Mouse (Mus musculus) gastrocnemius, adult 2 months (tissue): ENCODE measurements around the gene Slc4a1ap. TPM values are rescaled to one million over a fixed set of nuclear protein-coding genes. Genes with fewer than 3 reads are reported as not detected.
"Not testable (repeated sequence)": the region's sequence is repeated elsewhere in the genome, so short reads cannot be mapped to it uniquely, and the experiment has no call there.

Experiments used
- DNase-seq: peaks from one replicate; pipeline ENCODE4 v3.0.0; 2022
- H3K27ac ChIP-seq: fragments of 200-600 bp; 2 replicates; pipeline ENCODE4 v1.8.1; 2022; ENCODE audit warnings: mild to moderate bottlenecking
- H3K4me3 ChIP-seq: fragments of 200-600 bp; 2 replicates; pipeline ENCODE4 v1.8.1; 2022; ENCODE audit warnings: mild to moderate bottlenecking, moderate library complexity
- CTCF ChIP-seq: fragments of 200-600 bp; IDR thresholded peaks from 2 replicates; pipeline ENCODE4 v1.8.1; 2022; ENCODE audit warnings: antibody characterized with exemption, mild to moderate bottlenecking, moderate library complexity
- intact Hi-C: fragments of 180-260 bp; cut with DNase I; formaldehyde crosslinking; loops from one replicate; pipeline ENCODE4 v1.15.1; 2025
- total RNA-seq, 2 experiments: library from RNA; stranded (reverse); gene quantifications; 2 replicates each; pipeline ENCODE4 v1.2.3; 2021

Slc4a1ap gene
- total RNA-seq, 2 experiments from 2014 or later: 20.5 to 25.7 TPM

GRCm38 (mm10) chr5:31576539-31576975 is 49.8 kb downstream of the Slc4a1ap start:
- no peak overlapping the region for H3K27ac ChIP-seq
- H3K4me3 ChIP-seq: no peak overlapping the region
- DNase-seq: peak; percentile 51
- intact Hi-C loops: no loop called here
- TF ChIP-seq CTCF: no peak

GRCm38 (mm10) chr5:31581263-31581662 is 54.5 kb downstream of the Slc4a1ap start:
- no peak for DNase-seq
- H3K27ac ChIP-seq: no peak overlapping the region
- no peak overlapping the region for H3K4me3 ChIP-seq
- TF ChIP-seq CTCF: no peak
- intact Hi-C loops: no loop called here

- TF ChIP-seq CTCF: no peak
- no peak overlapping the region for H3K27ac ChIP-seq
- DNase-seq: no peak
- intact Hi-C loops: no loop called here
- H3K4me3 ChIP-seq: no peak overlapping the region
Measured at GRCm38 (mm10) chr5:31581932-31582331, 55.1 kb downstream of the Slc4a1ap start.

- TF ChIP-seq CTCF: no peak
- Histone ChIP-seq H3K27ac (no peak overlapping the region), H3K4me3 (no peak overlapping the region)
- intact Hi-C loops: no loop called here
- DNase-seq: no peak
Measured at GRCm38 (mm10) chr5:31583261-31583660, 56.5 kb downstream of the Slc4a1ap start.

GRCm38 (mm10) chr5:31585526-31585925 is 58.7 kb downstream of the Slc4a1ap start:
- H3K27ac ChIP-seq: no peak overlapping the region
- DNase-seq: no peak
- TF ChIP-seq CTCF: no peak
- intact Hi-C loops: no loop called here
- H3K4me3 ChIP-seq: no peak overlapping the region

GRCm38 (mm10) chr5:31588016-31588415 is 61.2 kb downstream of the Slc4a1ap start:
- no peak for TF ChIP-seq CTCF
- Histone ChIP-seq H3K27ac (no peak overlapping the region), H3K4me3 (no peak overlapping the region)
- intact Hi-C loops: no loop called here
- no peak for DNase-seq

GRCm38 (mm10) chr5:31588672-31589071 is 61.9 kb downstream of the Slc4a1ap start:
- H3K4me3 ChIP-seq, intact Hi-C loops, DNase-seq, H3K27ac ChIP-seq: not testable (repeated sequence)
- TF ChIP-seq CTCF: peak; percentile 30; the same call in 1 of the 2 replicates

- DNase-seq: no peak
- no peak overlapping the region for H3K4me3 ChIP-seq
- TF ChIP-seq CTCF: no peak
- H3K27ac ChIP-seq: no peak overlapping the region
- intact Hi-C loops: no loop called here
Measured at GRCm38 (mm10) chr5:31589711-31590319, 63.0 kb downstream of the Slc4a1ap start.

- H3K27ac ChIP-seq: no peak overlapping the region
- intact Hi-C loops: no loop called here
- no peak for DNase-seq
- no peak for TF ChIP-seq CTCF
- H3K4me3 ChIP-seq: no peak overlapping the region
Measured at GRCm38 (mm10) chr5:31591122-31591521, 64.3 kb downstream of the Slc4a1ap start.

GRCm38 (mm10) chr5:31595868-31596267 is 69.1 kb downstream of the Slc4a1ap start:
- no peak for TF ChIP-seq CTCF
- intact Hi-C loops: loop anchor here (2.0 kb wide), 1 partner anchor 601 kb away; no protein-coding TSS in a partner anchor
- Histone ChIP-seq H3K4me3 (no peak overlapping the region), H3K27ac (peak overlapping the region; percentile 73)
- DNase-seq: no peak

- peak; percentile 56 for DNase-seq
- Histone ChIP-seq H3K4me3 (peak within 1 kb of the TSS; percentile 70), H3K27ac (peak within 1 kb of the TSS; percentile 73)
- TF ChIP-seq CTCF: peak; percentile 57
- intact Hi-C loops: loop anchor here (2.0 kb wide), 1 partner anchor 600 kb away; no protein-coding TSS in a partner anchor
Measured at GRCm38 (mm10) chr5:31596481-31597429, 70.0 kb downstream of the Slc4a1ap start, which contains the start of gene Mrpl33. Mrpl33 (plus strand) TSS chr5:31596935.

GRCm38 (mm10) chr5:31597430-31597944 is 70.7 kb downstream of the Slc4a1ap start:
- intact Hi-C loops: loop anchor here (2.0 kb wide), 1 partner anchor 599 kb away; no protein-coding TSS in a partner anchor
- DNase-seq: no peak
- H3K27ac ChIP-seq: peak overlapping the region; percentile 73
- TF ChIP-seq CTCF: no peak
- peak overlapping the region; percentile 70 for H3K4me3 ChIP-seq

- intact Hi-C loops: no loop called here
- no peak for TF ChIP-seq CTCF
- Histone ChIP-seq H3K4me3 (no peak overlapping the region), H3K27ac (0 out of 2 replicates have a peak overlapping the region, but pooled peaks have one; percentile 73)
- no peak for DNase-seq
Measured at GRCm38 (mm10) chr5:31598121-31598520, 71.3 kb downstream of the Slc4a1ap start.
